Mouse (Mus musculus) adrenal gland, adult (tissue): ENCODE measurements around the gene Fat3.

Experiments
- DNase-seq, 2 experiments: peaks; one replicate each; pipeline ENCODE4 v3.0.0; 2022 to 2023; ENCODE audit warnings: low spot score in 1 of 2; ENCODE audit not compliant: inconsistent age in 2 of 2

Gene Fat3

DNA sequence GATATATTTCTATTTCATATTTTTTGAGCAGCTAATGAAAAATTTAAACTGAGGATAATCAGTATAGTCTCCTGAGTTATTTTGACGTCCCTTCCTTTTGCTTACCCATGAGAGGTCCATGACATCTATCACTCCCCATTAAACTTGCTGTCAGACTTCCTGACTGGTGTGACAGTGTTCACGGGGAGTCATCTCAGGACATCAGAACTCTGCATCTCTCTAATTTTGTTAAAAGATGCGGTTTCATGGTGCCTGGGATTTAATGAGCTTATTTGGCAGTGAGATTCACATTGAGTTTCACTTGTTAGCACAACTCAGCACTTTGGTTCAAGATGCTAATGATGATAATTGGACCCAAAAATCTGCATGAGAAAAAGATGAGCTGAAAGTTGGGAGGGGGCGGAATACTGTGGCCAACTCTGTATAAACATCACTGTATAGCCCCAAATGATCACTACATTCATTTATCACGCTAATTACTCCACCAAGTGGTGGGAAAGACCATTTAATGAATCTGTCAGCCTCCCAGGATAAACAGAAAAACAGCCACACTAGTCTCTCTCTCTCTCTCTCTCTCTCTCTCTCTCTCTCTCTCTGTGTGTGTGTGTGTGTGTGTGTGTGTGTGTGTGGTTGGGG is 545.8 kb downstream of the Fat3 start:
- DNase-seq, result no peak

GRCm38 (mm10) chr9:15954338-15954704 is 546.8 kb downstream of the Fat3 start:
- no peak for DNase-seq

GRCm38 (mm10) chr9:15953585-15954337 is 547.3 kb downstream of the Fat3 start:
- no peak for DNase-seq

DNA sequence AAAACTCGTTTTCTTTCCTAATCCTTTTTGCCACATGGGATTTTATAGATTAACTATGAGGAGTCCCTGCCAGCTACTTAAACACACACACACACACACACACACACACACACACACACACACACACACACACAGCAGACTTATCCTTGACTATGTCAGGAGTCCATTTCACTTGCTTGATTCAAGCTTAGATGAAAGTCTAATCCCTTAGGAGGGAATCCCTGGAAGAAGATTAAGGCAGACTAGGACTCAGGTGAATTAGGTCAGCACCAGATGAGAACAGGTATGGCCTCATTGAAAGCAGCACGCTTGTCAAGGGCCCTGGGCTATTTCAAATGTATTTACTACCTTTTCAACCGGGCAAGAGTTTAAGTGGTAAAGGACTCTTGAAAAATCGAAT is 553.0 kb downstream of the Fat3 start:
- no peak for DNase-seq

DNA sequence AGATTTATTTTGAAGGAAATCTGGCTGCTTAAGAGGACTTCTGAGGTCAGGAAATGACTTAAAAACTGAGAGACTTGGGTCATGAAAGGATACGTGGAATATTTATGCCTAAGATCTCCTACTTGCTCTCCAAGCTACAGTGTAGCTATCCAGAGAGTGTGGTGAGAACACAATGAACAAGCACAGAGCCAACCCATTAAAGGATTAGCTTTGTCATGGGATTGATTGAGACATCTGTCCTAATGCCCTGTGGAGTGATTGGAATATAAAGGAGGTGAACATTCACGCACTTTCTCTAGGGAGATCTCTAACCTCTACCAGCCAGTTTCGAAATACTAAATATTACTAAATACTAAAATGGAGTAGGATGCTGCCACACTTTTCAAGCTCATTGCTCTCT is 556.9 kb downstream of the Fat3 start:
- no peak for DNase-seq

DNA sequence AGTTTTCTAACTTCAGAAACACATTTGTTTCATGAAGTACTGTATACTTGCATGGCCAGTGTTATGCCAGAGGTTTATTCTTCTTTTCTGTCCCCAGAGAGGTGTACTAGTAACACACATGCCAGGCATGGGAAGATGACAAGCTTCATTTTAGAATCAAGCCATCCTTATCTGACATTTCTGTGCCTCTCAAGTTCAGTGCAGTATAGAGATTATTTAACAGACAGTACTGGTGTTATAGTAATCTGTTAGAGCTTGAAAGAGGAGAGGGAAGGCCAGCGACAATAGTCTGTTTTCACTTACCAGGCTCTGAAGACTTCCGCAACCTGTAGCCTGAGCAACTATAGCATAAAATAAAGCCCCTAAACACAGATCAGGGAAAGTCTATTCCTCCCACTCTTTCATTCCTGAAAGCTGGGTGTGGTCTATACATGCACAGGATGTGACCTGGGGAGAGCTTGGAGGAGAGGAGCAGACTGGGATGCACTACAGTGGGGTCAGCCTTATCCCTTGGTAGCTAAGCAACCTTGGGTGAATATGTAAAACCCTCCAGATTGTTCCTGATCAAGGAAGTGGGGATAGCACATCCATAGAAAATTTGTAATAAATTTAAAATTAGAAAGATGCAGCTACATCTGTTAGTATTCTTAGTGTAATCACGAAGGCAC is 557.5 kb downstream of the Fat3 start:
- no peak for DNase-seq

DNA sequence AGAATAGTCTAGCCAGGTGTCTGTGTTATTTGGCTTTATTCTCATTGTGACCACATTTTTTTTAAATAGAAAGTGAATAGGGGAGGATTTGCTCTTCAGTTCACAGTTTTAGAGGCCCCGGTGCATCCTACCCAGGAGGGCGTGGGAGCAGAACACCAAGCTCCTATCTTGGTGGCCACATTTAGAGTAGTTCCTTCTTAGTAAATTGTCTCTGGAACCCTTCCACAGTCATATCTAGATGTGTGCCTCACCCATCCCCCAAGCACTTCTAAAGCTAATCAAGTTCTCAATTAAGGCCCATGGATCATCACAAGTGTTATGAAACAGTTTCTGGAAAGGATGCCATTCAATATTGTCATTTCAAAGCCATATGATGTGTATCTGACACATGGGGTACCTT is 559.3 kb downstream of the Fat3 start:
- DNase-seq, result no peak

DNA sequence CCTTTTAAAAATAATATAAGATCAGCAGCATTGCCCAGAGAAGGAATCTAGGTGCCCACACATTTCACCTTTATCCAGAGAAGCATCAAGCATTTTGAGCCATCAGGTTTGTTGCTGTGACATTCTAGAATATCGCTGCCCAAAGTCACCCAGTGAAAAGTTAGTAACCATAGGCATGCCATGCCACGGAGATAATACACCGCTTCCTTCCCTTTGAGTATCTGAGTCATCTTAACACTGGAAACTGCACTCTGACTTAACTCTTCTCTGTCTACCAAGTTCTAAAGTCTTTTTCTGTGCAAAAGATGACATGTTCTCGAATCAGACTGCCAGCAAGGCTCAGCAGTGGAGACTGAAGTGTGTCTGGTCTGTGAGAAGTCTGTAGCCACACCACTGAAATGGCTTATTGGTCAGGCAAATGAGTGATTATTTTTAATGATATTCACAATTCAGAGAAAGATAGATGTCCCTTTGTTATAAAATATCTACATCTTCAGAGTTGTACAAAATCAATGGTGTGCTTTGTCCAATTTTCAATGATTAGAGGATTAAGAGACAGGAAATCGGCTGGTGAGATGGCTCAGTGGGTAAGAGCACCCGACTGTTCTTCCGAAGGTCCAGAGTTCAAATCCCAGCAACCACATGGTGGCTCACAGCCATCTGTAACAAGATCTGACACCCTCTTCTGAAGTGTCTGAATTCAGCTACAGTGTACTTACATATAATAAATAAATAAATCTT is 560.0 kb downstream of the Fat3 start:
- no peak for DNase-seq

- peak; percentile 13 to 63 for DNase-seq
These were observed 561.5 kb downstream of the Fat3 start for GRCm38 (mm10) chr9:15939594-15939993.

GRCm38 (mm10) chr9:15937837-15938514 is 563.1 kb downstream of the Fat3 start:
- no peak for DNase-seq

GRCm38 (mm10) chr9:15930928-15931443 is 570.1 kb downstream of the Fat3 start:
- DNase-seq, result no peak

DNA sequence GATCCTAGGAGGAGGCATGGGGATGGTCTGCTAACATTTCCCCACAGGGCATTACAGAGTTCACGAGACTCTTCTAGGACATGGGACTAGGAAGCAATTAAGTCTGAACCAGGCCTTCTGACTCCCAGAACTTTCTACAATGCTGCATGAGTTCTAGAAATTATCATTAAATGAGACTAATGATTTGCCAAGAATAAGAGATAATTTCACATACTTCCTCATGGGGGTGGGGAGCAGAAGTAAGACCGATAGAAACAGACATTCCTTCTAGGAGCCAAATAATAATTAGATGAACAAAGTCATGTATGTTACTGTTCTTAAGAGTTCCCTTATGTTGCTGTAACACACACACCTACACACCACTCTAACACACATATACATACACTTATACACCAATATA is 572.8 kb downstream of the Fat3 start:
- no peak for DNase-seq

- DNase-seq, result no peak
These were observed 573.6 kb downstream of the Fat3 start for GRCm38 (mm10) chr9:15927378-15928083.

DNA sequence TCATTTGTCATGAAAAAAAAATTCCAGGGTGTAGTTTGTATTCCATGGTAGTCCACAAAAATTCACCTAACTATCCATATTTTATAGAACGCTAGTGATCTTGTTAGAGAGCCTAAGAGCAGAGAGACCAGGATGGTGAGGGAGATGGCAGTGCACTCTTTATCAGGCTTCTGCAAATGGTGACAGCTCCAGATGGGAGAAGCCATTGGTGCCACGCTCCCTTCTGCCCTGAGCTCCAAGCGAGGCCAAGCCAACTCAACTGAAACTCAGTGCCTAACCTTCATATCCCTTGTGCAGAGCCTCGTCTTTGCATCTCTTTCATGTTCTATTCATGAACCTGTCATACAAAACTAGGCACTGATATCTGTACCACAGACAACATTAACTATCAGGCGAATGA is 575.8 kb downstream of the Fat3 start:
- DNase-seq, result no peak

- DNase-seq, result peak in 1 of 2 experiments; percentile 17
These were observed 580.8 kb downstream of the Fat3 start for GRCm38 (mm10) chr9:15920271-15920670.

DNA sequence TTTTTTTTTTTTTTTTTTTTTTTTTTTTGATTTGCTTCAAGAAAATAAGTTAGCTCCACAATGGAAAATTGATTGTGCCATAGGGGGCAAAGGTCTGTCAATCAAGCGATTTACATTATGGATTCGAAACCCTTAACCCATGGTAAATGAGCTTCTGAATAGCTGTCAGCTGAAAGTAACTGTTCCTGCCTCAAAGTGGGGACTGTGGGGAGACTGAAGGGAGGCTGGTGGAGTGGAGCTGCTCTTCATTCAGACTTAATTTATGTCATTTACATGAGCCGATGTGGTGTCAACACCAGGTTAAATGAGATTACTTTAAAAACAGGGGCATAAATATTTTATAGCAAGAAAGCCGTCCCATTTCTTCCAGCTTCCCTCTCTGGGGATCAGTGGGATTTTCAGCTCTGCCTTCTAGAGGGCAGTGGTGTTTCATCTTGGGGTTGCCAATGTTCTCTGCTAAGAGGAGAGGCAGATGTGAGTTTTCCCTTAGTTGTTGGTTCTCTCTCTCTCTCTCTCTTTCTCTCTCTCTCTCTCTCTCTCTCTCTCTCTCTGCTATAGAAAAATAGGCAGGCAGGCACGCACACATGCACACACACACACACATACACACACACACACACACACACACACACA is 581.6 kb downstream of the Fat3 start:
- DNase-seq, result peak in 1 of 2 experiments; percentile 39

DNA sequence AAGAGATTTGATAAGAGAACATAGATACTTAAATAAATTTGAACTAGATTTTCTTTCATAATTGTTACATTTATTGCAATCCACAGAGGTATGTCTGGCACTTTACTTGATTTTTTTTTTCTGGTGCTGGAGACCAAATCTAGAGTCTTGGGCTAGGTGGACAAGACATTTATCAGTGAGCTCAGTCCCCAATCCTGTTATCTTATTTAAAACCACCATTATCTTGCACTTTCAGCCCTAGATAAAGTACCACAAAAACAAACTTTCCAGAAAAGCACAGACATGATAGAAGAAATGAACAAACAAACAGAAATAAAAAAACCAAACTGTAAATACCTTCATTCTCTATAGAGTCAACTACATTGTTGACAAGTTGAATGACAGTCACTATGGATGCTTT is 584.5 kb downstream of the Fat3 start:
- no peak for DNase-seq

DNA sequence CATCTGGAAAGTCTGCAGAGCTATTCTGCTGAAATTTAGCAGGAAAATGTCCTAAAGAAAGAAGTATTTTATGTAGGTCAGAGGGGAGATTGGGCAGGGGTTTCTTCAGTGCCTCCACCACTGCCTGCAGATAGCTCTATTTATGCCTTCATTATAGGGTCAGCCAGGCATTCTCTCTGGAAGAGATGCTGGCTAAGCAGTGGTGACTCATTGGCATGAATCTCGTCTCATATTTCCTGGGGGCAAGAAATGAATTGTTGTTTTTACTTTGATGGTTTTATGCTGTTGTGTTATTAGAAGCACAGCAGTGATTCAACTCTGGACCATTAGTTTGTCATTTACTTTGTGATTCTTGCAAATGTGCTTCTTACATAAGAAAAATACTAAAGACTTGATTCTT is 588.4 kb downstream of the Fat3 start:
- DNase-seq, result peak in 1 of 2 experiments; percentile 16

DNA sequence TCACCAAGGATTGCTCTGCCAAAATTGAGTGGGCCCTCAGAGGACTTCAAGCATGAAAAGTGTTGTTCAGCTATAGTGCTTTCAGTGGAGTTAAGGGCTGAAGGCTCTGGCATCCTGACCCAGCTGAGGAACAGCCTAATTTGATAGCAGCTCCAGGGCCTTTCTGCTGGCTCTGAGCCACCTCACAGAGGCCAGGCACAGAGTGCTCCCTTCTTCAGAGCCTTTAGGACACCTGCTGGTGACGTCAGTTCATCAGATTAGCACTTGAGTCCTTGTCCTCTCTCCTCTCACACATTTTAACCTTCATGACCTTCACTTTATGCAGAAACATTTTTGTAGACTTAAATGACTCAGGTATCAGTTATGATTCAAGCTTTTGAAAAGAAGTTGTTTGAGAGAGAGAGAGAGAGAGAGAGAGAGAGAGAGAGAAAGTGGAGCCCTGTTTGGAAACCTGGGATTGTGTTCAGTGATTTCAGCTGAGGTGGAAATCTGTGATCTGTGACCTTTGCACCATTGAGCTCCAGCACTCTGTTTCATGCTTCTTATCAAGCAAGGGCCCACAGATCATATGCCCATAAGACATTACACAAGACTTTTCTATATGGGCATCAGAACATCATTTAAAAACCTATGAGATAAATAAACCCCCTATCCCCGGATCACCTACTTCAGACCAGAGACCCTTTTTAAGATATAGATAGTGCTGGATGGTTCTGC is 591.5 kb downstream of the Fat3 start:
- peak in 1 of 2 experiments; percentile 9 for DNase-seq
